Mouse (Mus musculus): ENCODE results near the gene Stk11. TPM values are rescaled to one million over a fixed set of nuclear protein-coding genes. Genes with fewer than 3 reads are reported as not detected.
A peak's percentile ranks its signal among the peaks of the same experiment; 100 is the strongest.

Gene Stk11
- total and polyA plus RNA-seq, 3 experiments: 151 to 156 (median 153) TPM

DNA sequence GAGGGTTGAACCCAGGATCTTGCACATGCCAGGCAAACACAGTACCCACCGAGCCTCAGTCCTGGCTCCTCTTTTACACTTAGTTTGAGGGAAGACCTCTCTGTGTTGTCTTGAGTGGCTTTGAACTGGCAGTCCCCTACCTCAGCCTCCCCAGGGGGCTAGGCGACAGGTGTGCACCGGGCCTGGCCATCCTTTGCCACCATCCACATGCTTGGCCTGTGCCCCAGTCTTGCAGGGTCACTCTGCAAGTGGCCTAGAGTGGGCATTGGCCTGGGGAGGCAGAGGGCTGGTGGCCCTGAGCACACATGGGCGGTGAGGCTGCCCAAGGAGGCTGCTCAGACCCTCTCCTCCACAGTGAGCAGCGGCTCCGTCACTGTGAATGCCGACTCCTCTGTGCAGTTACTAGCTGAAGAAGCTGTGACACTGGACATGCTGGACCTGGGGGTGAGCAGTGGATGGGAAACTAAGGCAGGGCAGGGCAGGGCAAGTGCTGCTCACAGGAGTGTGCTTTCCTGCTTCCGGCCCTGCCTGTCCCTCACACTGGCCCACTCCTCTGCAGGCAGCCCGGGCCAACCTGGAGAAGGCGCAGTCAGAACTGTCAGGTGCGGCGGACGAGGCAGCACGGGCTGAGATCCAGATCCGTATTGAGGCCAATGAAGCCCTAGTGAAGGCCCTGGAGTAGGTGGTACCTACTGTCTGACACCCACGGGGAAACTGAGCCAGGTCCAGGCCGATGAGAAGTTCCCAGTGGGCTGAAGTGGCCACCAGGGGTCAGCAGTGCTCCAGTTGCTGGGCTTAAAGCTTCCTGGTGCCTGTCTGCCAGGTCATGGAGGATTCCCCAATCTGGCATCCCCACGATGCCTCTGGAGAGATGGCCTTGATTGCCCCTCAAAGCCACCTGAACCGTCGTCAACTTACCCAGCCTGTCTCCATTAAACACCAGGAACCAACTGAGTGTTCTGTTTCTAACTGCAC, 29.5 kb downstream of the Stk11 start:
- DNase-seq: peak; percentile 78

DNA sequence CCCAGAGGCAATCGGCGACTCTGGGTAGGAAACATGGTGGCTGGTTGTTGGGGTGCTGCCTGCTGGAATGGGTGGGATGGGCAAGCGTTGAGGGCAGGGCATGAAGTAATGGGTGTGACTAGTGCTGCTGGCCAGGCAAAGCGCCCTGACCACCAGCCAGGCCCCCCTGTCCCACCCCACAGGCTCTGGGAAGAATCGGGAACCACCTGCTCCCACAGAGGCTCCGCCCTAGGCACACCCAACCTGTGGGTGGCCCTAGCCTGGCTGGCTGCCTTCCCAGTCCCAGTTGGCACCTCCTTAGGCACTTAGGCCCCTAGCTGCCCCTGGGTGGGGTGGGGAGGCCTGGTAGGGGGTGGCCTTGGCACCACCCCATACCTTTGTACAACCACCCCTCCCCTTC, 30.3 kb downstream of the Stk11 start:
- DNase-seq: peak; percentile 63

DNA sequence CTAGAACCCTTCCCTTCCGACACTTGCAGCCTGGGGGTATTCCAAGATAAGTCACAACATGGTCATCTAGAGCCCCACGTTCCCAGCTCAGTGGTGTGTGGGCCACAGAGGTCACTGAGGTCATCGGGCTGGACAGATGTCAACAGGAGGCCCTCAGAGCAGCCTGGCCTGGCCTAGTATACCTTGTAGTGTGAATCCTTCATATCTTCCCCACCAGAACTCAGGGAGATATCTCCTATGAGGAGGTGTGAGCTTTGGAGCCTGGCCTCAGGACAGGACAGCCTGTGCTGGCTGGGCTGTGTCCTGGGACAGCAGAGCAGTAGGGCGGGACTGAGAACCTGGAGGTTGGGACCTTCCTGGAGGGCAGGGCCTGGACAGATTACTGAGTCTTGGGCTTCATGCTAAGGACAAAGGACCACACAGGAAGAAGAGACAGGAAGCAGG, 31.0 kb downstream of the Stk11 start:
- peak; percentile 39 for DNase-seq

DNA sequence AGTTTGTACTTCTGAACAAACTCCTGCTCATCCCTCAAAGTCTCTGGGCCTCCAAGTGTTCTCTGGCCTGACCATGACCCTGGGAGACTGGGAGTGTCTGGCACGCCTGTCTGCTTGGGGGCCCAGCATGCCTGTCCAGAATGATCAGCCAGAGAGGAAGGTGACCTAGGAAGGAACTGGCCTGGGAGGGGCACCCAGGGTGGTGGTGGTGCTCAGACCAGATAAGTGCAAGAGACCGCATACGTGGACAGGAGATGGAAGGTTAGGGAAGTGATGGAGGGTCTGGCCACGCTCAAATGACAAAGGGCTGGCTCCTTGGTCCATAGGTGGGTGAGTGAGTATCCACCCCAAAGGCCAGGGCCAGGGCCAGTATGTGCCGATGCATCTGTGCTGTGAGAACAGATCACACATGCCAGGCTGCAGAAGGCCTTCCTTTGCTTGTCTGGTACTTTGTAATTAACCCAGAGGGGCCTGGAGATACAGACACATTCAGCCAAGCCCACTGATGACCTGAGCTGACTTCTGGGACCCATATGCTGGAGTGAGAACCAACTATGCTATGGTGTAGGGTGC, 31.6 kb downstream of the Stk11 start:
- peak; percentile 59 for DNase-seq

DNA sequence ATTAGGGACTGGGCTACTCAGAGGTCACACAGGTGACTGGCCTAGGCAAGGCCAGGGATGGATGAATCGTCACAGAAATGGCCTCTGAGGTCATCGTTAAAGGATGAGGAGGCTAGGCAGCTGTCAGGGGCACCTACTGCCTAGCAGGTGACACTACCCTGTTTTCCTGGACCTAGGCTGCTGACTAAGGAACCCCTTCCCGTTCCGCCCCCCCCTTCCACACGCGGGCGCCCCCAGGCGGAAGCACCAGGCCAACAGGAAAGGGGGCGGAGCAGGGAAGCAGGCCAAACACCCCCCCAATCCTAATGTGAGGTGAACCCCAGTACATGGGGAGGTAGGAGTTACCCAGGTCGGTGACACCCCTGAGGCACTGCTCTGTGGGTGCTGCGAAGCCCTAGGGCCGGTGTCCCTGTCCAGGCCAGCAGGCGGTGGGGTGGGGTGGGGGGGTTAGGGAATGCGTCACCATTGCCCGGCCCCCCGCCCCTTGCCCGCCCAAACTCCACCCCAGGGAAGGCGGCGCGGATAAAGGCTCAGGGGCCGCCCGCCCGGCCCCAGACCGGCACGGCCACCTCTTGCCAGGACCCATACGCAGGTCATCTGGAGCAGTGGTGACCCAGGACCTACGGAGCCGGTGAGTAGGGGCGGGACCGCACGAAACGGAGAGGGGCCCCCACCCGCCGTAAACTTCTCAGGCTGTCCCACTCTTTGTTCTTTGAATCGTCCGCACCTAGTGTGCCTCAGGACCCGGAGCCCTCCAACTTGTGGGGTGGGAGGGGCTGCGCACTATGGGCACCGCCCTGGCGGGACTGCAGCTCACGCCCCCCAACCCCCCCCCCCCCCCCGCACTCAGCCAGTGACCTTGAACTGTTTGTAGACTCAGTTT, 32.4 kb downstream of the Stk11 start, which contains the start of gene Midn:
Midn (plus strand) TSS at position 554 of the 883 bp plus-strand sequence.
- DNase-seq: peak; percentile 94

DNA sequence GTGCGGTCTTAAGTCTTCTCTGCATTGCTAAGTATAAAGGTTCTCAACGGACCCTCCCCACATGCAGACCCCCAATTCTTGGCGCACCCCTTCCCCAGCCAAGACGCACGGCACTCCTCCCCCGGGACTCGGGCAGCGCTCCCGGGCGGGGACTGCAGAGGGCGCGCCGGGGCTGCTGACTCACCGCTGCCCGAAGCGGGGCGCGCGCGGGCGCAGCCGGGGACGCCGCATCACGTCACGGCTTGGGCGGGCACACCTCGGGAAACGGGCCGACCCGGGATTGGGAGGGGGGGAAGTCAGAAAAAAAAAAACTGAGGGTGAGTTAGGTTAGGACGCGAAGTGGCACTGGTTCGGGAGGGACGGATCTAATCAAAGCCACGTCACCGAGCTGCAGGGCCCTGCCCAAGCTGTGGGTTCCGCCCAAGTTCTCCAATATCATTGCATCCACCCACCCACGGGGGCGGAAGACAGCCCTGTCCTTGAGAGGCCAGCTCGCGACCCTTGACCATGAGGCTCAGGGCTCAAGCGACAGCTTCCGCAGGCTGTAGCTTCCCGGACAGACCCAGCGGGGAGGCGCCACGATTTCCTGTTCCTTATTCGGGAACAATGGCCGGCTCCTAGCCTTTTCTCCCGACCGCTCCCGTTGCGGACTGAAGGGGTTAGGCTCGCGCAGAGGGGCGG, 33.1 kb downstream of the Stk11 start:
- DNase-seq: peak; percentile 97

DNA sequence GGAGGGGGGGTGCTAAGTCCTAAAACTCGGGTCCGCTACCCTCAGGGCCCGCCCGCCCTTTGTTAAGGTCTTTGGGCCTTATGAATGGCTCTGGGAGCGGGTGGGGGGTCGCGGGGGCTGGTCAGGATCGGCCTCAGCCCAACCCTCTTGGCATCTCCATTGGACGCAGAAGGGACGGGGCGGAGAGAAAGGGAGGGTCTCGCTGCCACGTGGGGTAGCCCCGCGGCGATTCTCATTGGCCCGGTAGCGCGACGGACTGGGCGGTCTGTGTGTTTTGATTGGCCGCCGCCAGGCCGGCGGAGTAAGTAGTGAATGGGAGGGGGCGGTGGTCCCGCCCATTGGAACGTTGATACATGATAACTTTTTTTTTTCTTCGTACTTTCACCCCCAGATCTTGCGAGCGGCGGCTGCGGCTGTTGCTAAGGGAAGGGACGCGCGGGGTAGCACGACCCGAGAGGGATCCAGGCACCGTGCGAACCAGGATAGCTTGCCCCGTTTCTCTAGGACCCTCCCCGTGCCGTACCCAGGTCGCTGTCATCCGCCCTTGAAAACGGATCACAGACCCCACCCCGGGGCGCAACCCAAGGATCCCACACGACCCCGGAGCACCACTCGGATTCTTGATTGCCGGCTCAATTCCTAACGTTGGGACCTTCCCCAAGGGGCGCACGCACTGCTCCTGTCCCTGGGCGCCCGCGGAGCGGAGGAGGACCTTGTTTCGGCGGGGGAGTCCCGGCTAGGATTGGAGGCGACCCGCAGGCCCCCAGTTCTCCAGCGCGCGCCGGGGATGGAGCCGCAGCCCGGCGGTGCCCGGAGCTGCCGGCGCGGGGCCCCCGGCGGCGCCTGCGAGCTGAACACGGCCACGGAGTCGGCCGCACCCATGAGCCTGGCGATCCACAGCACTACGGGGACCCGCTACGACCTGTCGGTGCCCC, 34.0 kb downstream of the Stk11 start:
- DNase-seq: peak; percentile 99

DNA sequence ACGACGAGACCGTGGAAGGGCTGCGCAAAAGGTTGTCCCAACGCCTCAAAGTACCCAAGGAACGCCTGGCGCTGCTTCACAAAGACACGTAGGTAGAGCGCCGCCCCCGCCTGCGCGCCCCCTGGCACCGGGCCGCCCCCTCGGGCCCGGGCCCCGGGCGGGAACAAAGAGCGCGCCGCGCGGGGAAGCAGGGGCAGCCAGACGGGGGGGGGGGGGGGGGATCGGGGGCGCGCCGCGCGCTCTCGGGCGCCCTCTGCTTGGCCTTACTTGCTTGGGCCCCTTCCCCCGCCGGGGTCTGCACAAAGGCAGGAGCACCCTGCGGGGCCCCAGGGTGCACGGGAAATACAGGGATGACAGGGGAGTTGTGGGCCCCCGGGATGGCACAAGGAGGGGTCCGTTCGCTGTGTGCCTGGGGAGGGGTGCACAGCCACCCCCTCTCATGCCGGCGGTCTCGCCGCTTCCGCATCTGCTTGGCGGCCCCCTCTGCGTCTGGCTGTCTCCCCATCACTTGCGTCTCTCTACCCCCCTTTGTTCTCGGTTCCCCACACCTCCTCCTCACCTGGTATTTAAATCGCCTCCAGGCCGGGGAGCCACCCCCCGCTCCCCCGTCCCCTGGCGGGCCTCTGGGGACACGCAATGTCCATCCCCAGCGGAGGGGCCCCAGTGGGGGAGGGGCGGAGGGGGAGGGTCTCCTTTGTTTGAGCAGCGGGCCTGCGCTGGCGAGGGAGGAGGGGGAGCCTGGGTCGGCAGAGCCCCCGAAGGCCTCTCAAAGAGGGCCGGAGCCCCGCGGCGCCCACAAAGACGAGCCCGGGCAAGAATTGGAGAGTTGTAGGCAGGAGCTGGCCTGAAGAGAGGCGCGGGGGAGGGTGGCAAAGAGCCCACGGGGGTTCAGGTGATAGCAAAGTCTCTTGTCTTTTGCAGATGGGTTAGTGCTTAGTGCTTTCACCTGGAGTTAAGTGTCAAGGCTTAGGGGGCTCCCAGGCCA, 34.9 kb downstream of the Stk11 start:
- DNase-seq: peak; percentile 68

DNA sequence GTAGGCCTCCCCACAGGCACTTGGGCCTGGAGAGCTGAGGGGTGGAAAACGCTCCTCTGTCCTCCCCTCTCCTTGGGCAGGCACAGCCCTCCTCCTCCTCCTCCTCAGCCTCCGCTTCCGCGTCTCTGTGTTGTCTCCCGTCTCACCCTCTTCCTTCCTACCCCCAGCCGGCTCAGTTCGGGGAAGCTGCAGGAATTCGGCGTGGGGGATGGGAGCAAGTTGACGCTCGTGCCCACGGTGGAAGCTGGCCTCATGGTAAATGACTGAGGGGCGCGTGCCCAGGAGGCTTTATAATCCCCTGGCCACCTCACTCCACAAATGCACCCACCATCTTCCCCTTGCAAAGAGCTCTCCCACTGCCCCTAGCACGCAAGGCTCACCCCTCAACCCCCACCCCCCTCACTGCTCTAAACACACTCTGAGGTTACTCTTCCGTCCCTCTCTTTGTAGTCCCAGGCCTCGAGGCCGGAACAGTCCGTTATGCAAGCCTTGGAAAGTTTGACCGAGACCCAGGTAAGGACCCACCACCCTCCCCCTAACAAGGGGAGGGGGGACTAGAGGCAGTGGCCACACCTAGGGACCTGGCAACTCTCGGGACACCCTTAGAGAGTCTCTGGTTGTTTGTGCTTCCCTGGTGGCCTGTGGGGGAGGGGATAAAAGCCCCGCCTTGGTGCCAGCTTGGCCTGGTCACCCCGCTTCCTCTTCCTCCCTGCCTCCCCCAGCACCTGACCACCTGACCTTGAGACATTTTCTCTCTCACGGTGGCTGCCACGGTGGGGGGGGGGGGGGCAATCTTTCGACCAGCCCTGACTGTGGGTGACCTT, 35.8 kb downstream of the Stk11 start:
- DNase-seq: peak; percentile 84

DNA sequence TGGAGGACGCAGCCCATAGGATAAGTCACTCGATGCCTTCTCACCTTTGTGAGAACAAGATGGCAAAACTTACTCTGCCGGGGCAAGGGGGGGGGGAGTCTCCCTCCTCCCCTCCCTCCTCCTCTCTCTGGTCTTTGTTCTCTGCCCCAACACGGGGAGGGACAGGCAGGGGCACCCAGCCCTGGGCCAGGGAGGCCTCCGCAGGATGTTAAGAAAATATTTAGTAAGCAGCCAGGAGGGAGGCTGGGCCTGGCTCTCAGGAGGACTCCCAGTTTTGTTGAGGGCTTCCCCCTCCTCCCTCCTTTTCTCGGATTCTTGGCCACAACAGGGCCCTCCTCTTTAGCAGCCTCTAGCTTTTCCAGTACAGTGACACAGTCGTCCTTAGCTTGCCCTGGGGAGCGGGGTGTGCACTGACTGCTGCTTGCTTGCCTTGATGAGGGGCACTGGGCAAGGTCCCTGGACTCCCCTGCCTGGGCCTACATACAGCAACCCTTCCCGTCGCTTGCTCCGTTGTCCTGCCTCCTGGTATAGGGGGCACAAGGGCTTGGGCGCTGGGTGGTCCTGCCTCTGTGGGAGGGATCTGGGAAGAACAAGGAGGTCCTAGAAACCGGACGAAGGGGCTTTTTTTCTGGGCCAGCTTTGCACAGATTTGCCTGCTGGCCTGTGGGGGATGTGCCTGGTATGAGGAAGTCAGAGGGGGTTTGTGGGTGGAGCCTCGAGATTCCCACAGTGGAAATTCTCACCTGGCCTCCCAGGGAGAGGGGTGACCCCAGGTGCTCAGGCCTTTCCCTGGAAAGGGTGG, 36.7 kb downstream of the Stk11 start:
- DNase-seq: peak; percentile 73

DNA sequence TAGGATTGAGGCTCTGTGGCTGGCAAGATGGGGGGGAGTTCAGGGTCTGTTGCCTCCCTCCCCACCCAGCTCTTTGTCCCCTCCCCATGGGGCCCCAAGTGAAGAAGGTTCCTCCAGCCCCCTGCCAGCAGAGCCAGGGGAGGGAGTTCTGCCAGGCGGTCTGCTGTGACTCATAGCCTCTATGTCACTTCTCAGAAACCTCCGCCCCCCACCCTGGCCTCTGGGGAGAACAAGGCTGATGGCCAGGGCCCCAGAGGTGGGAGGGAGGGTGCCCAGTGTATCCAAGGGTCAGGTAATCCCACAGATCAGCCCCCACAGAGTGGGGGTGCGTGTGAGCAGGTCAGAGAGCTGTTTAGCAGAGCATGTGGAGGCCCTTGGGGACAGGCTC, 37.3 kb downstream of the Stk11 start:
- peak; percentile 91 for DNase-seq

DNA sequence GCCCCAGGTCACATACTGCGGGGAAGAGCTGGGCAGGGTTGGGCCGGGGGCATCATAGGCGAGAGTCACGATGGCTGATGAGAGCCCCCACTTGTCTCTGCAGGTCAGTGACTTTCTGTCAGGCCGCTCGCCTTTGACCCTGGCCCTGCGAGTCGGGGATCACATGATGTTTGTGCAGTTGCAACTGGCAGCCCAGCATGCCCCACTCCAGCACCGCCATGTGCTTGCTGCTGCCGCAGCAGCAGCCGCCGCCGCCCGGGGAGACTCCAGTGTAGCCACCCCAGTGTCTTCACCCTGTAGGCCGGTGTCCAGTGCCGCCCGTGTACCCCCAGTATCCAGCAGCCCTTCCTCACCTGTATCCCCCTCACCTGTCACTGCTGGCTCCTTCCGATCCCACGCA, 38.1 kb downstream of the Stk11 start:
- no peak for DNase-seq

DNA sequence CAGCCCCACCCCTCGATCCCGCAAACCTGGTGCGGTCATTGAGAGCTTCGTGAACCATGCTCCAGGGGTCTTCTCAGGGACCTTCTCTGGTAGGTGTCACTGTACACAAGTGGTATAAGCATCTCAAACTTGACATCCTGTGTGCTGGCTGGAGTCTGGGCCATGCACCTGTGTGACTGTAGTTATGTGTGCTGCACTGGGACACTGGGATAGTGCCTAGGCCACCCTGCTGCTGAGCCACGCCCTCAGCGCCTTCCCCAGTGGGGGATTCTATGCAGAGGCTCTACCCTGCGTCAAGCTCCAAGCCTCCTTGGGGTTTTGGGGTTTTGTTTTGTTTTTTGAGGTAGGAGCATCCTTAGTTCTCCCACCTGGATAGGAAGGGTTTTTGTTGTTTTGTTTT, 38.8 kb downstream of the Stk11 start:
- DNase-seq: no peak

DNA sequence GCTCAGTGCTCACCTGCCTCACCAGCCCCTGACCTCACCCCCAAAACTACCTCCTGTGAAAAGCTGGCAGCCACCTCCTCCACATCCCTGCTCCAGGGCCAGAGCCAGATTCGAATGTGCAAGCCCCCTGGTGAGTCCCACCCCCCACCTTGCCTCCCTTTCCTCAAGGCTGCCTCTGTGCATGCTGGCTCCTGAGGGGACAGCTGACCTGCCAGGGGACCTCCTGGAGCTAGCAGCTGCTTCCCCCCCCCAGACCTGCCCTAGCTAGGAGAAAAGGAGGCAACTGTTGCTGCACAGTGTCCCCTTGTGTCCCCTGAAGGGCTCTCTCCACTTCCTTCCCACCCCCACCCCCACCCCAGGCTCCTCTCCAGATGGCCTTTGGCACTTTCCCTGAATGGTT, 39.7 kb downstream of the Stk11 start:
- DNase-seq: no peak

DNA sequence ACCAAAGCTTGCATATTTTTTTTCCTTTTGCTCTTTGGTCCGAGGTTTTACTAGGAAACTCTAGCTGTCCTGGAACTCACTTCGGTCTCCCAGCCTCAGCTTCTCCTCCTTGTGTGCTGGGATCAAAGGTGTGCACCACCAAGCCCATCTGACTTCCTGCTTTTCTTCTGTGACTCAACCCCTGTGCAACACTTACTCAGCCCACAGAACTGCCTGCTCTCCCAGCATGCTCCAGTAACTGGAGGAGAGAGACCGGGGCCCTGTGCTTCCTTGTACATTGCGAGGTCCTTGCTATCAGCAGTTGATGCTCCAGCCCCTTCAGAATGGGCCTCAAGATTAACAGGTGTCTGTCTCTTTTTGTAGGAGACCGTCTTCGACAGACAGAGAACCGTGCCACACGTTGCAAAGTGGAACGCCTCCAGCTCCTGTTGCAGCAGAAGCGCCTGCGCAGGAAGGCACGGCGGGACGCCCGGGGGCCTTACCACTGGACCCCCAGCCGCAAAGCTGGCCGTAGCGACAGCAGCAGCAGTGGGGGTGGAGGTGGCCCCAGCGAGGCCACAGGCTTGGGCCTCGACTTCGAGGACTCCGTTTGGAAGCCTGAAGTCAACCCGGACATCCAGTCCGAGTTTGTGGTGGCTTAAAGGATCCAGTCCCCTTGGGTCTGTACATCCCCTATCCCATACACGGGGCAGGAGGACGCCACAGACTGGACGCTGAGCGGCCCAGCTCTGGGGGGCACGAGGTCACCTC, 40.6 kb downstream of the Stk11 start:
- no peak for DNase-seq

DNA sequence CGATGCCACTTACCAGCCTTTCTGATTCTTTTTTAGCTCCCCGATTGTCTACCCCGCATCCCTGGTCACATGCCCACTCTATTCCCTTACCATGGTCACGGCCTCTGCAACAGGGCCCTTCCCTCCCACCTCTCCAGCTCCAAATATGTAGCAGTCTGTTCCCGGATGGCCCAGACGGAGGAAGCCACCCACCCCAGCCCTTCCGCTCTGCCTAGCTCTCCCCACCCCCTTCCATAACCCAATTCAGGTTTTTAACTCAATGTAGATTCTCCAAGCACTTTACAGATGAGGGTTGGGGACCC, 41.1 kb downstream of the Stk11 start:
- no peak for DNase-seq
